Comparison of ENCODE assay signal across 9 mouse cellular contexts in genomic region chr13:19636131-19636530, GRCm38 (mm10). TPM values are rescaled to one million over a fixed set of nuclear protein-coding genes. Genes with fewer than 3 reads are reported as not detected.
A peak's percentile ranks its signal among the peaks of the same experiment; 100 is the strongest.
DNase-seq lines count a peak whose midpoint lies in the region; ATAC-seq and TF ChIP-seq lines count a peak whose summit lies in the region.
"Had no signal": no experiment of that assay in that cellular context is flagged by ENCODE, and none has a peak within 500 bp of the region (broad histone marks: within the 10 kb centered on the region; RNA-seq: fewer than 3 reads in every experiment).

No protein-coding gene starts in this region.

- TF ChIP-seq CTCF in C2C12 (IDR thresholded peaks at IDR 0.05; ENCODE audit: control insufficient read depth, insufficient read depth, insufficient read length), result peak; percentile 34

- H3K36me3 ChIP-seq in hindbrain, embryonic 11.5 days (ENCODE audit: control insufficient read depth, insufficient read depth, low read length), result no peaks in the 10 kb centered on the region
- H3K36me3 ChIP-seq in hindbrain, embryonic 13.5 days, result no peaks in the 10 kb centered on the region
- H3K36me3 ChIP-seq in C2C12 (ENCODE audit: control insufficient read depth, insufficient read depth), result no peaks in the 10 kb centered on the region
- no peaks in the 10 kb centered on the region for H3K36me3 ChIP-seq in intestine, embryonic 15.5 days
- H3K36me3 ChIP-seq: lung, embryonic 15.5 days had no signal

- no peaks in the 10 kb centered on the region for H3K27me3 ChIP-seq in hindbrain, embryonic 11.5 days (ENCODE audit: control insufficient read depth, insufficient read depth, low read length)
- H3K27me3 ChIP-seq in hindbrain, embryonic 13.5 days, result no peaks in the 10 kb centered on the region
- no peaks in the 10 kb centered on the region for H3K27me3 ChIP-seq in C2C12 (ENCODE audit: control insufficient read depth, insufficient read depth, insufficient read length)
- no peaks in the 10 kb centered on the region for H3K27me3 ChIP-seq in intestine, embryonic 15.5 days (replicated peaks)
- H3K27me3 ChIP-seq: lung, embryonic 15.5 days had no signal

- no peaks in the 10 kb centered on the region for H3K9me3 ChIP-seq in hindbrain, embryonic 11.5 days (ENCODE audit: control insufficient read depth, low read length)
- H3K9me3 ChIP-seq in hindbrain, embryonic 13.5 days, result no peaks in the 10 kb centered on the region
- no peaks in the 10 kb centered on the region for H3K9me3 ChIP-seq in intestine, embryonic 15.5 days
- H3K9me3 ChIP-seq: lung, embryonic 15.5 days had no signal

- 74% methylated on average over 4 of the region's 4 CpGs for WGBS in hindbrain, embryonic 11.5 days
- WGBS in hindbrain, embryonic 13.5 days, result 80% methylated on average over 4 of the region's 4 CpGs
- 68% methylated on average over 4 of the region's 4 CpGs for WGBS in intestine, embryonic 15.5 days

- no peaks in the 10 kb centered on the region for H3K79me2 ChIP-seq in C2C12 (ENCODE audit: control insufficient read depth, insufficient read depth)

- no peak for ATAC-seq in hindbrain, embryonic 11.5 days (ENCODE audit: low FRiP score)
- no peak for ATAC-seq in hindbrain, embryonic 13.5 days (ENCODE audit: low FRiP score)
- ATAC-seq in intestine, embryonic 15.5 days, result 0 out of 2 replicates have a peak, but pooled peaks have one; percentile 68

- no peaks in the 10 kb centered on the region for H3K79me3 ChIP-seq in C2C12 (ENCODE audit: low read depth)

- intact Hi-C loops in left cerebral cortex, postnatal 10 days (cut with DNase I), result no loop called here

- no peak overlapping the region for H3ac ChIP-seq in C2C12 (ENCODE audit: control insufficient read depth, insufficient read length, low read depth)

- no peak overlapping the region for H3K4me2 ChIP-seq in hindbrain, embryonic 11.5 days (replicated peaks; ENCODE audit: low read depth, low read length)
- no peak overlapping the region for H3K4me2 ChIP-seq in hindbrain, embryonic 13.5 days
- no peak overlapping the region for H3K4me2 ChIP-seq in intestine, embryonic 15.5 days (replicated peaks)
- H3K4me2 ChIP-seq: lung, embryonic 15.5 days had no signal

- H3K4me3 ChIP-seq in hindbrain, embryonic 11.5 days (ENCODE audit: low read depth, low read length), result no peak overlapping the region
- H3K4me3 ChIP-seq in hindbrain, embryonic 13.5 days, result no peak overlapping the region
- no peak overlapping the region for H3K4me3 ChIP-seq in C2C12 (ENCODE audit: insufficient read depth, poor library complexity, severe bottlenecking)
- H3K4me3 ChIP-seq in intestine, embryonic 15.5 days (replicated peaks), result no peak overlapping the region
- H3K4me3 ChIP-seq: lung, embryonic 15.5 days had no signal

- DNase-seq in hindbrain, embryonic 11.5 days (ENCODE audit: low spot score), result peak; percentile 37
- DNase-seq in MN1 (ENCODE audit: low spot score), result peak; percentile 33
- DNase-seq in left cerebral cortex, postnatal 10 days (ENCODE audit: extremely low spot score in 1 of 2, low spot score in 2 of 2), result no peak
- no peak for DNase-seq in thymus, postnatal 10 days (ENCODE audit: low spot score in 2 of 2)
- DNase-seq: right cerebral cortex, adult 18-20 months had no signal

- H3K4me1 ChIP-seq in hindbrain, embryonic 11.5 days (replicated peaks; ENCODE audit: control insufficient read depth, insufficient read depth, low read length), result no peaks in the 10 kb centered on the region
- H3K4me1 ChIP-seq in hindbrain, embryonic 13.5 days (replicated peaks), result no peaks in the 10 kb centered on the region
- no peaks in the 10 kb centered on the region for H3K4me1 ChIP-seq in intestine, embryonic 15.5 days (replicated peaks)
- H3K4me1 ChIP-seq: lung, embryonic 15.5 days had no signal

- no peak overlapping the region for H3K9ac ChIP-seq in hindbrain, embryonic 11.5 days (ENCODE audit: low read depth, low read length)
- no peak overlapping the region for H3K9ac ChIP-seq in hindbrain, embryonic 13.5 days
- no peak overlapping the region for H3K9ac ChIP-seq in intestine, embryonic 15.5 days
- H3K9ac ChIP-seq: lung, embryonic 15.5 days had no signal

- H3K27ac ChIP-seq in hindbrain, embryonic 11.5 days (ENCODE audit: low read depth, low read length), result no peak overlapping the region
- H3K27ac ChIP-seq in hindbrain, embryonic 13.5 days, result no peak overlapping the region
- no peak overlapping the region for H3K27ac ChIP-seq in intestine, embryonic 15.5 days
- H3K27ac ChIP-seq: lung, embryonic 15.5 days had no signal

TF ChIP-seq in C2C12, 6 proteins besides CTCF, POLR2A, EP300 and RAD21:
- TF ChIP-seq MYOD1 (IDR thresholded peaks at IDR 0.05; ENCODE audit: control insufficient read depth, insufficient read length, low read depth) (no peak), CEBPB (IDR thresholded peaks at IDR 0.05; ENCODE audit: low read depth) (no peak), USF1 (IDR thresholded peaks at IDR 0.05; ENCODE audit: low read depth) (no peak)

RNA-seq across cellular contexts. Expression of gene Sfrp4, which starts 13.2 kb away (rescaled TPM):
- polyA plus RNA-seq in hindbrain, embryonic 11.5 days (2014; fragmentation: Nextera tagmentation; extraction: Ambion mirVana), result 1.1 TPM in 2 replicates
- polyA plus RNA-seq in hindbrain, embryonic 13.5 days (2015; fragmentation: Nextera tagmentation; extraction: Ambion mirVana), result 2.0 and 2.2 TPM in 2 replicates
- 0.70 TPM for polyA plus RNA-seq in C2C12 (2012; fragmentation: generic; extraction: Trizol)
- polyA plus RNA-seq in intestine, embryonic 15.5 days (2015; fragmentation: Nextera tagmentation; extraction: Ambion mirVana), result 0.47 and 1.8 TPM in 2 replicates
- 1 to 10 TPM; 1.6 to 1.8 TPM for total RNA-seq in left cerebral cortex, postnatal 10 days (2021)

RNA-seq across cellular contexts. Expression of gene Epdr1, which starts 16.4 kb away (rescaled TPM):
- 16.9 and 17.6 TPM in 2 replicates for polyA plus RNA-seq in hindbrain, embryonic 11.5 days (2014; fragmentation: Nextera tagmentation; extraction: Ambion mirVana)
- polyA plus RNA-seq in hindbrain, embryonic 13.5 days (2015; fragmentation: Nextera tagmentation; extraction: Ambion mirVana), result 17.0 and 18.5 TPM in 2 replicates
- polyA plus RNA-seq in C2C12 (2012; fragmentation: generic; extraction: Trizol), result 30.6 TPM
- 17.4 and 18.2 TPM in 2 replicates for polyA plus RNA-seq in intestine, embryonic 15.5 days (2015; fragmentation: Nextera tagmentation; extraction: Ambion mirVana)
- total RNA-seq in left cerebral cortex, postnatal 10 days (2021), result 10 to 100 TPM; 36.4 to 37.2 TPM

Comparison
In these comparisons a context has a peak if more than half of its experiments do, and no peak if none do; other contexts are left out.
1. DNase-seq: peak in hindbrain, embryonic 11.5 days (single experiment) and MN1 (single experiment); none in left cerebral cortex, postnatal 10 days (0 of 2) and thymus, postnatal 10 days (0 of 2).